Mouse (Mus musculus): ENCODE data around the gene Inafm2. TPM values are rescaled to one million over a fixed set of nuclear protein-coding genes. Genes with fewer than 3 reads are reported as not detected.
A peak's percentile ranks its signal among the peaks of the same experiment; 100 is the strongest.

Inafm2 gene
- polyA plus RNA-seq, 1 experiment from 2014 or later = 44.7 TPM

DNA sequence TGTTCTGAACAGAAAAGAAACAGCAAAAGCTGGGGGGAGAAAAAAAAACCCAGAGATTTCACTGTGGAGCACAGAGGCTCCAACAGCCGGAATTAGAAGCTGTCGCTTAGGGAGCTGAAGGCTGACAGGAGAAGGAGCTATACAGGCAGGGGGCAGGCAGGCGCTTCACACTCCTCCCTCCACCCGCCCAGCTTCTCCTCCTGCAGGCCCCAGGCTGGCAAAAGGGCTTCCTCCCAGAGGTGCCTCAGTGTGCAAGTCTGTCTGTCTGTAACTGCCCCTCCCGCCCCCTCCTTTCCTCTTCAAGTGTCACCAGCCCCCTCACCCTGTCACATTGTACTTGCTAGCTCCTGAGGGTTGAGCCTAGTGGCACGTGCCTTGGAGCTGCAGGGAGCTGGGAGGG, 39.1 kb upstream of the Inafm2 start:
- WGBS = 10% methylated on average over 6 of the region's 6 CpGs
- peak; percentile 48 for ATAC-seq (replicated peaks; ENCODE audit: insufficient number of reproducible peaks, insufficient read depth, low FRiP score, low read depth)
- Histone ChIP-seq H3K4me2 (no peak overlapping the region), H3K4me1 (replicated peaks) (peaks cover 84% of the 10 kb centered on the region), H3K27ac (peak overlapping the region; percentile 58), H3K36me3 (no peaks in the 10 kb centered on the region), H3K9ac (no peak overlapping the region; the same call in 1 of the 2 replicates), H3K9me3 (replicated peaks) (no peaks in the 10 kb centered on the region), H3K27me3 (peaks cover 83% of the 10 kb centered on the region), H3K4me3 (no peak overlapping the region)

- no peak for ATAC-seq (replicated peaks; ENCODE audit: insufficient number of reproducible peaks, insufficient read depth, low FRiP score, low read depth)
- H3K27me3 ChIP-seq = peaks cover 74% of the 10 kb centered on the region
- no peak overlapping the region for H3K4me3 ChIP-seq
- no peak overlapping the region for H3K27ac ChIP-seq
- no peak overlapping the region for H3K4me2 ChIP-seq
- no peaks in the 10 kb centered on the region for H3K9me3 ChIP-seq (replicated peaks)
- no peaks in the 10 kb centered on the region for H3K36me3 ChIP-seq
- H3K9ac ChIP-seq = no peak overlapping the region
- peaks cover 76% of the 10 kb centered on the region for H3K4me1 ChIP-seq (replicated peaks)
- WGBS = 67% methylated on average over 4 of the region's 4 CpGs
These were observed 37.1 kb upstream of the Inafm2 start for GRCm38 (mm10) chr2:118708472-118708871.

DNA sequence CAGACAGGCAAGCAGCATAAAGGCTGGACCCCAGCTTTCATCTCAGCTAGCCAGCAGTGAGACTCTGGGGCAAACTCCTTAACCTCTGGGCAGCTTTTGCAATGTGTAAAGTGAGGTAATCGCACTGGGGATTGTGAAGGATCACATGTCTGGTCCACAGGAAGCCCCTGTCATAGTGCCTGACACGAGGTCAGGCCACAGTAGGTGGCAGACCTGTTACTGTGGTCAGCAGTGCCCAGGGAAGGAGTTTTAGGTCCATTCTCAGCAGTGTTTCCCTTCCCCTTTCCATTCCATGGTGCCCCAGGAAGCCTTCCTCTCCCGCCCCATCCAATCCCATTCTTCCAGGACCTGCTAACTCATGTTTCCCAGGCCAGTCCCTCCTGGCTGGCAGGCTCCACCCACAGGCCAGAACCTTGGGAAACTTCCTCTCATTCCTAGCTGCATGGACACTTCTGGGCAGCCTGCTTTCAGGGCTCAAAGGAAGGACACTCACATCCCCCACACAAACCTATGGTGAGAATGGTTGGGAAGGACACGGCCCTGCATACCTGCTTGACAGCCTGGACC, 35.8 kb upstream of the Inafm2 start:
- Histone ChIP-seq H3K36me3 (no peaks in the 10 kb centered on the region), H3K4me1 (replicated peaks) (peaks cover 67% of the 10 kb centered on the region), H3K4me3 (no peak overlapping the region), H3K9ac (no peak overlapping the region), H3K27ac (no peak overlapping the region), H3K4me2 (no peak overlapping the region), H3K27me3 (peaks cover 62% of the 10 kb centered on the region), H3K9me3 (replicated peaks) (no peaks in the 10 kb centered on the region)
- WGBS = 54% methylated on average over 4 of the region's 4 CpGs
- no peak for ATAC-seq (replicated peaks; ENCODE audit: insufficient number of reproducible peaks, insufficient read depth, low FRiP score, low read depth)

DNA sequence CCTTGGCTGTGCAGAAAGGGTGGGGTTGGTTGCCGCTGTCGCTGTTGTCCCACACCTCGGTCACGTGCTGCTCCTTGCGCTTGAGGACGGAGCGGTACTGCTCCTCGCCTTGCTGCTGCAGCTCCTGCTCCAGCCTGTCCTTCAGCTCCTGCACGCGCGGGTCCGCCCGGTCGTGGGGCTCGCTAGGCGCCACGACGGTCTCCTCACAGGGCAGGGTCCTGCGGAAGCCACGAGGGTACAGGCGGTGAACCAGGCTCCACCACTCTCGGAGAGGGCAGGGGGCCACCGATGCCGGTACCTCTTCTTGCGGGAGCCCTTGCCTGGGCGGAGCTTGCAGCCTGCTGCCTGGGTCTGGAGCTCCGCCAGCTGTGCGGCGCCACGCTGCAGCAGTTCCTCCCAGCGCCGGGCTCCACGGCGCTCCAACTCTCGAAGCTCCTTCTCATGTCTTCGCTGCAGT, 34.5 kb upstream of the Inafm2 start:
- Histone ChIP-seq H3K9ac (peak overlapping the region; percentile 54), H3K9me3 (replicated peaks) (no peaks in the 10 kb centered on the region), H3K4me2 (peak overlapping the region; percentile 89), H3K27me3 (peaks cover 48% of the 10 kb centered on the region), H3K27ac (no peak overlapping the region), H3K36me3 (no peaks in the 10 kb centered on the region), H3K4me3 (peak overlapping the region; percentile 47), H3K4me1 (replicated peaks) (peaks cover 64% of the 10 kb centered on the region)
- under 1% methylated on average over 36 of the region's 36 CpGs for WGBS
- 0 out of 2 replicates have a peak, but pooled peaks have one; percentile 24 for ATAC-seq (replicated peaks; ENCODE audit: insufficient number of reproducible peaks, insufficient read depth, low FRiP score, low read depth)

GRCm38 (mm10) chr2:118713631-118714030, 31.9 kb upstream of the Inafm2 start:
- ATAC-seq (replicated peaks; ENCODE audit: insufficient number of reproducible peaks, insufficient read depth, low FRiP score, low read depth) = no peak
- no peak overlapping the region for H3K27ac ChIP-seq
- peaks cover 30% of the 10 kb centered on the region for H3K27me3 ChIP-seq
- H3K36me3 ChIP-seq = no peaks in the 10 kb centered on the region
- no peak overlapping the region for H3K9ac ChIP-seq
- H3K4me1 ChIP-seq (replicated peaks) = peaks cover 67% of the 10 kb centered on the region
- H3K9me3 ChIP-seq (replicated peaks) = no peaks in the 10 kb centered on the region
- 78% methylated on average over 6 of the region's 6 CpGs for WGBS
- H3K4me3 ChIP-seq = no peak overlapping the region
- H3K4me2 ChIP-seq = no peak overlapping the region

- Histone ChIP-seq H3K4me3 (no peak overlapping the region), H3K36me3 (no peaks in the 10 kb centered on the region), H3K27me3 (peaks cover 24% of the 10 kb centered on the region), H3K27ac (no peak overlapping the region), H3K9me3 (replicated peaks) (no peaks in the 10 kb centered on the region), H3K4me2 (no peak overlapping the region), H3K4me1 (replicated peaks) (peaks cover 62% of the 10 kb centered on the region), H3K9ac (no peak overlapping the region)
- 55% methylated on average over 4 of the region's 4 CpGs for WGBS
- ATAC-seq (replicated peaks; ENCODE audit: insufficient number of reproducible peaks, insufficient read depth, low FRiP score, low read depth) = no peak
These were observed 31.3 kb upstream of the Inafm2 start for GRCm38 (mm10) chr2:118714230-118714629.

- Histone ChIP-seq H3K27me3 (peaks cover 13% of the 10 kb centered on the region), H3K4me3 (no peak overlapping the region), H3K4me2 (peak overlapping the region; percentile 6; the same call in 1 of the 2 replicates), H3K27ac (peak overlapping the region; percentile 96), H3K36me3 (no peaks in the 10 kb centered on the region), H3K4me1 (replicated peaks) (peaks cover 39% of the 10 kb centered on the region), H3K9me3 (replicated peaks) (no peaks in the 10 kb centered on the region), H3K9ac (0 out of 2 replicates have a peak overlapping the region, but pooled peaks have one; percentile 20)
- peak; percentile 93 for ATAC-seq (replicated peaks; ENCODE audit: insufficient number of reproducible peaks, insufficient read depth, low FRiP score, low read depth)
- WGBS = 31% methylated on average over 5 of the region's 5 CpGs
These were observed 28.9 kb upstream of the Inafm2 start for GRCm38 (mm10) chr2:118716677-118717076.

DNA sequence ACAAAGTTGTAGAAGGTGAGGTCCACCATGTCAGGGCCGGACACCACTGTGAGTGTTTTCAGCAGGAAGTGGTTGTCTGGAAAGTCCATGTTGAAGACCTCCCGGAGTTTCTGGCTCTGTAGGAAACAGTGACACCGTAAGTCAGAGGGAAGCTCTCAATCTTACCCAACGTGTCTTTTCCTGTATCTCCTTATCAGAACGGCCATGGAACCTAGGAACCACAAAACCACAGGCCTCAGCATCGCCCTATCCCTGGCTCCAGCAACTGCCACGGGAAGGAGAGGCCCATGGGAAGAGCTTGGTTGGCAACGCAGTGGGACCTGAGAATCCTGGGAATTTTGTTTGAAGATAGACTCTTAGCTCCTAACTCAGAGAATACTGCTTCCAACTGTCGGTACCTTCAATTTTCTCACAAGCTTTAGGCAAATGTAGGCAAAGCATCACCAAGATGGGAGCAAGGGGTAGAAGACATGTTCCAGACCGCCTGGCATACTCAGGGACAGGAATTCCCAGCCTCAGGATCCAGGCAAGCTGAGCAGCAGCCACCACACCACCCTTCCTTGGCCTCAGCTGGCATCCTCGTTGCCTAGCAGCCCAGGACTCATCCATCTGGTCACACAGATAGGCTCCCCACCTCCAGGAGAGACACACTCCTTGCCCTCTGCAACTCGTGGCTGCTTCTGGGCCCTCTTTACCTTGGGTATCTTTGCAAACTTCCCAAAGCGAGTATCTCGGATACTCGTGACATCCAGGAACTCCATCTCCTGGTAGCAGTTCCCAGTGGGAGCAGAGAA, 21.7 kb upstream of the Inafm2 start:
- no peak overlapping the region for H3K4me3 ChIP-seq
- ATAC-seq (replicated peaks; ENCODE audit: insufficient number of reproducible peaks, insufficient read depth, low FRiP score, low read depth) = no peak
- no peaks in the 10 kb centered on the region for H3K36me3 ChIP-seq
- 74% methylated on average over 15 of the region's 15 CpGs for WGBS
- H3K9ac ChIP-seq = no peak overlapping the region
- H3K9me3 ChIP-seq (replicated peaks) = no peaks in the 10 kb centered on the region
- H3K27me3 ChIP-seq = 0 out of 2 replicates have a peak, but pooled peaks cover 4% of the 10 kb centered on the region
- H3K4me2 ChIP-seq = no peak overlapping the region
- H3K4me1 ChIP-seq (replicated peaks) = peaks cover 26% of the 10 kb centered on the region
- no peak overlapping the region for H3K27ac ChIP-seq

GRCm38 (mm10) chr2:118725511-118725910, 20.0 kb upstream of the Inafm2 start:
- Histone ChIP-seq H3K36me3 (no peaks in the 10 kb centered on the region), H3K27ac (no peak overlapping the region), H3K4me2 (no peak overlapping the region), H3K27me3 (0 out of 2 replicates have a peak, but pooled peaks cover 4% of the 10 kb centered on the region), H3K4me3 (no peak overlapping the region), H3K9ac (no peak overlapping the region), H3K9me3 (replicated peaks) (no peaks in the 10 kb centered on the region), H3K4me1 (replicated peaks) (peaks cover 42% of the 10 kb centered on the region)
- no peak for ATAC-seq (replicated peaks; ENCODE audit: insufficient number of reproducible peaks, insufficient read depth, low FRiP score, low read depth)
- WGBS = 84% methylated on average over 4 of the region's 4 CpGs

GRCm38 (mm10) chr2:118726873-118727272, 18.7 kb upstream of the Inafm2 start:
- no peak overlapping the region for H3K9ac ChIP-seq
- H3K27ac ChIP-seq = no peak overlapping the region
- 0 out of 2 replicates have a peak, but pooled peaks cover under 1% of the 10 kb centered on the region for H3K27me3 ChIP-seq
- 85% methylated on average over 2 of the region's 2 CpGs for WGBS
- ATAC-seq (replicated peaks; ENCODE audit: insufficient number of reproducible peaks, insufficient read depth, low FRiP score, low read depth) = no peak
- no peak overlapping the region for H3K4me2 ChIP-seq
- H3K4me1 ChIP-seq (replicated peaks) = peaks cover 44% of the 10 kb centered on the region
- no peaks in the 10 kb centered on the region for H3K9me3 ChIP-seq (replicated peaks)
- H3K36me3 ChIP-seq = no peaks in the 10 kb centered on the region
- no peak overlapping the region for H3K4me3 ChIP-seq

GRCm38 (mm10) chr2:118727911-118728310, 17.6 kb upstream of the Inafm2 start:
- no peak for ATAC-seq (replicated peaks; ENCODE audit: insufficient number of reproducible peaks, insufficient read depth, low FRiP score, low read depth)
- Histone ChIP-seq H3K4me1 (replicated peaks) (peaks cover 41% of the 10 kb centered on the region), H3K36me3 (no peaks in the 10 kb centered on the region), H3K9ac (0 out of 2 replicates have a peak overlapping the region, but pooled peaks have one; percentile 37), H3K27ac (no peak overlapping the region; the same call in 1 of the 2 replicates), H3K4me2 (peak overlapping the region; percentile 21), H3K4me3 (peak overlapping the region; percentile 2; the same call in 1 of the 2 replicates), H3K9me3 (replicated peaks) (no peaks in the 10 kb centered on the region), H3K27me3 (0 out of 2 replicates have a peak, but pooled peaks cover 8% of the 10 kb centered on the region)
- 32% methylated on average over 9 of the region's 9 CpGs for WGBS
